Mouse (Mus musculus) forebrain, embryonic 10.5 days (tissue): ENCODE measurements around the gene Sap25. TPM values are rescaled to one million over a fixed set of nuclear protein-coding genes. Genes with fewer than 3 reads are reported as not detected.
A peak's percentile ranks its signal among the peaks of the same experiment; 100 is the strongest.

Source experiments
- DNase-seq: peaks from one replicate; pipeline ENCODE4 v3.0.0-alpha.2; 2017; ENCODE audit warnings: low spot score; ENCODE audit errors: extremely low spot score
- H3K27ac ChIP-seq: fragments of 300-500 bp; sonication (generic); 2 replicates; pipeline ENCODE4 v1.5.1; 2016; ENCODE audit warnings: mild to moderate bottlenecking
- H3K27me3 ChIP-seq: fragments of 300-500 bp; sonication (generic); 2 replicates; pipeline ENCODE4 v1.6.1; 2016; ENCODE audit warnings: mild to moderate bottlenecking; ENCODE audit not compliant: poor library complexity, severe bottlenecking
- H3K36me3 ChIP-seq: fragments of 300-500 bp; sonication (generic); replicated peaks from 2 replicates; pipeline ENCODE4 v1.6.1; 2016; ENCODE audit warnings: mild to moderate bottlenecking, moderate library complexity
- H3K4me1 ChIP-seq: fragments of 300-500 bp; sonication (generic); 2 replicates; pipeline ENCODE4 v1.6.1; 2016
- H3K4me3 ChIP-seq: fragments of 300-500 bp; sonication (generic); 2 replicates; pipeline ENCODE4 v1.5.1; 2016; ENCODE audit warnings: mild to moderate bottlenecking, moderate library complexity
- H3K9me3 ChIP-seq: fragments of 300-500 bp; sonication (generic); 2 replicates; pipeline ENCODE4 v1.6.1; 2016; ENCODE audit warnings: mild to moderate bottlenecking, moderate library complexity
- WGBS: fragments of 180-500 bp; shearing (Covaris S2); methylation state at CpG from one replicate; pipeline ENCODE4 v1.1.7; 2016; 5-methylcytosine and 5-hydroxymethylcytosine counted together
- polyA plus RNA-seq: library from polyadenylated mRNA; unstranded; fragments of >200 nt; fragmentation: Nextera tagmentation; extraction: Ambion mirVana; gene quantifications from 2 replicates; pipeline ENCODE4 v1.2.1, GENCODE M21; 2016

The Sap25 gene
- polyA plus RNA-seq, 1 experiment from 2014 or later = 7.3 TPM

- peaks cover 48% of the 10 kb centered on the region for H3K36me3 ChIP-seq
- no peaks in the 10 kb centered on the region for H3K27me3 ChIP-seq
These were observed 11.3 kb downstream of the Sap25 start for GRCm38 (mm10) chr5:137652474-137652873.

GRCm38 (mm10) chr5:137653366-137653765, 12.2 kb downstream of the Sap25 start:
- Histone ChIP-seq H3K27me3 (no peaks in the 10 kb centered on the region), H3K27ac (no peak overlapping the region), H3K4me3 (no peak overlapping the region), H3K36me3 (peaks cover 55% of the 10 kb centered on the region), H3K4me1 (peaks cover 30% of the 10 kb centered on the region), H3K9me3 (peaks cover 2% of the 10 kb centered on the region; the same call in 1 of the 2 replicates)
- DNase-seq = no peak
- 93% methylated on average over 10 of the region's 10 CpGs for WGBS

More at GRCm38 (mm10) chr5:137652474-137652873, 11.3 kb downstream of the Sap25 start:
- 28% methylated on average over 3 of the region's 3 CpGs for WGBS
- Histone ChIP-seq H3K27ac (no peak overlapping the region), H3K4me1 (peaks cover 30% of the 10 kb centered on the region), H3K9me3 (no peaks in the 10 kb centered on the region), H3K4me3 (no peak overlapping the region)
- peak; percentile 60 for DNase-seq

- H3K4me1 ChIP-seq = peaks cover 19% of the 10 kb centered on the region
- H3K36me3 ChIP-seq = peaks cover 69% of the 10 kb centered on the region
- 83% methylated on average over 7 of the region's 7 CpGs for WGBS
- H3K27me3 ChIP-seq = no peaks in the 10 kb centered on the region
- H3K27ac ChIP-seq = no peak overlapping the region
- H3K4me3 ChIP-seq = no peak overlapping the region
- peaks cover 3% of the 10 kb centered on the region; the same call in 1 of the 2 replicates for H3K9me3 ChIP-seq
- DNase-seq = no peak
These were observed 13.6 kb downstream of the Sap25 start for GRCm38 (mm10) chr5:137654746-137655145.

- H3K27me3 ChIP-seq = no peaks in the 10 kb centered on the region
- no peak overlapping the region for H3K27ac ChIP-seq
- H3K36me3 ChIP-seq = peaks cover 79% of the 10 kb centered on the region
- peaks cover 3% of the 10 kb centered on the region; the same call in 1 of the 2 replicates for H3K9me3 ChIP-seq
- no peak overlapping the region for H3K4me3 ChIP-seq
- DNase-seq = peak; percentile 50
- H3K4me1 ChIP-seq = 0 out of 2 replicates have a peak, but pooled peaks cover 4% of the 10 kb centered on the region
- 41% methylated on average over 6 of the region's 6 CpGs for WGBS
These were observed 15.8 kb downstream of the Sap25 start for GRCm38 (mm10) chr5:137656977-137657376.

GRCm38 (mm10) chr5:137660064-137660688, 19.0 kb downstream of the Sap25 start:
- no peak for DNase-seq
- WGBS = 92% methylated on average over 6 of the region's 6 CpGs
- Histone ChIP-seq H3K36me3 (peaks cover 83% of the 10 kb centered on the region), H3K4me1 (no peaks in the 10 kb centered on the region), H3K4me3 (no peak overlapping the region), H3K27ac (no peak overlapping the region), H3K9me3 (peaks cover 3% of the 10 kb centered on the region; the same call in 1 of the 2 replicates), H3K27me3 (no peaks in the 10 kb centered on the region)

- WGBS = 78% methylated on average over 9 of the region's 9 CpGs
- H3K9me3 ChIP-seq = peaks cover 7% of the 10 kb centered on the region; the same call in 1 of the 2 replicates
- H3K36me3 ChIP-seq = peaks cover 99% of the 10 kb centered on the region
- no peak for DNase-seq
- H3K27me3 ChIP-seq = no peaks in the 10 kb centered on the region
- H3K4me3 ChIP-seq = no peak overlapping the region
- H3K27ac ChIP-seq = no peak overlapping the region
- no peaks in the 10 kb centered on the region for H3K4me1 ChIP-seq
These were observed 21.9 kb downstream of the Sap25 start for GRCm38 (mm10) chr5:137663057-137663456.

GRCm38 (mm10) chr5:137668971-137669370, 27.8 kb downstream of the Sap25 start:
- H3K4me1 ChIP-seq = peaks cover 12% of the 10 kb centered on the region
- H3K27ac ChIP-seq = no peak overlapping the region
- no peak for DNase-seq
- peaks cover 55% of the 10 kb centered on the region for H3K36me3 ChIP-seq
- H3K27me3 ChIP-seq = no peaks in the 10 kb centered on the region
- H3K9me3 ChIP-seq = 0 out of 2 replicates have a peak, but pooled peaks cover 3% of the 10 kb centered on the region
- H3K4me3 ChIP-seq = no peak overlapping the region
- WGBS = 91% methylated on average over 10 of the region's 10 CpGs

- no peak overlapping the region for H3K4me3 ChIP-seq
- no peak overlapping the region for H3K27ac ChIP-seq
- no peak for DNase-seq
- peaks cover 12% of the 10 kb centered on the region for H3K4me1 ChIP-seq
- H3K36me3 ChIP-seq = peaks cover 51% of the 10 kb centered on the region
- H3K27me3 ChIP-seq = no peaks in the 10 kb centered on the region
- WGBS = 93% methylated on average over 1 of the region's 1 CpGs
- H3K9me3 ChIP-seq = 0 out of 2 replicates have a peak, but pooled peaks cover 3% of the 10 kb centered on the region
These were observed 29.1 kb downstream of the Sap25 start for GRCm38 (mm10) chr5:137670240-137670639.

GRCm38 (mm10) chr5:137671443-137672240, 30.5 kb downstream of the Sap25 start:
- peak overlapping the region; percentile 26 for H3K27ac ChIP-seq
- H3K36me3 ChIP-seq = peaks cover 46% of the 10 kb centered on the region
- 61% methylated on average over 9 of the region's 9 CpGs for WGBS
- no peaks in the 10 kb centered on the region for H3K27me3 ChIP-seq
- no peak overlapping the region for H3K4me3 ChIP-seq
- H3K9me3 ChIP-seq = 0 out of 2 replicates have a peak, but pooled peaks cover 3% of the 10 kb centered on the region
- peaks cover 12% of the 10 kb centered on the region for H3K4me1 ChIP-seq
- no peak for DNase-seq

GRCm38 (mm10) chr5:137672361-137672760, 31.2 kb downstream of the Sap25 start:
- H3K9me3 ChIP-seq = 0 out of 2 replicates have a peak, but pooled peaks cover 3% of the 10 kb centered on the region
- WGBS = 83% methylated on average over 5 of the region's 5 CpGs
- DNase-seq = no peak
- H3K27me3 ChIP-seq = no peaks in the 10 kb centered on the region
- H3K4me3 ChIP-seq = no peak overlapping the region
- H3K36me3 ChIP-seq = peaks cover 46% of the 10 kb centered on the region
- H3K27ac ChIP-seq = no peak overlapping the region
- H3K4me1 ChIP-seq = peaks cover 12% of the 10 kb centered on the region

- no peak for DNase-seq
- peaks cover 12% of the 10 kb centered on the region for H3K4me1 ChIP-seq
These were observed 31.9 kb downstream of the Sap25 start for GRCm38 (mm10) chr5:137673015-137673414.

GRCm38 (mm10) chr5:137674786-137675185, 33.7 kb downstream of the Sap25 start:
- H3K4me3 ChIP-seq = no peak overlapping the region

More at GRCm38 (mm10) chr5:137673015-137673414, 31.9 kb downstream of the Sap25 start:
- Histone ChIP-seq H3K27me3 (no peaks in the 10 kb centered on the region), H3K9me3 (no peaks in the 10 kb centered on the region), H3K27ac (no peak overlapping the region), H3K4me3 (no peak overlapping the region), H3K36me3 (peaks cover 46% of the 10 kb centered on the region)
- 92% methylated on average over 6 of the region's 6 CpGs for WGBS

GRCm38 (mm10) chr5:137677859-137678258, 36.7 kb downstream of the Sap25 start:
- no peaks in the 10 kb centered on the region for H3K9me3 ChIP-seq
- peaks cover 11% of the 10 kb centered on the region for H3K4me1 ChIP-seq
- WGBS = 95% methylated on average over 8 of the region's 8 CpGs
- H3K36me3 ChIP-seq = peaks cover 73% of the 10 kb centered on the region
- no peak overlapping the region for H3K4me3 ChIP-seq
- no peak overlapping the region for H3K27ac ChIP-seq
- H3K27me3 ChIP-seq = no peaks in the 10 kb centered on the region
- DNase-seq = no peak

More at GRCm38 (mm10) chr5:137674786-137675185, 33.7 kb downstream of the Sap25 start:
- no peak for DNase-seq
- peaks cover 56% of the 10 kb centered on the region for H3K36me3 ChIP-seq
- H3K9me3 ChIP-seq = no peaks in the 10 kb centered on the region
- no peak overlapping the region for H3K27ac ChIP-seq
- 94% methylated on average over 8 of the region's 8 CpGs for WGBS
- peaks cover 12% of the 10 kb centered on the region for H3K4me1 ChIP-seq
- no peaks in the 10 kb centered on the region for H3K27me3 ChIP-seq
